Mouse (Mus musculus) ES-E14 (cell line): ENCODE measurements at regions not wholly inside any gene's neighbourhood (a gene's known extent, or its start where the extent isn't known, plus 50 kb on each side); places are given as distances from the start of the nearest gene placed in this dataset.

Source experiments
- MAFK ChIP-seq: IDR thresholded peaks from 2 replicates; pipeline ENCODE4 v1.6.1; 2014; ENCODE audit warnings: mild to moderate bottlenecking, low read depth, low read length, inconsistent platforms; ENCODE audit not compliant: insufficient read depth
- ZNF384 ChIP-seq: IDR thresholded peaks from 2 replicates; pipeline ENCODE4 v1.6.1; 2012; ENCODE audit warnings: low read depth, low read length, inconsistent platforms

- no peak for TF ChIP-seq MAFK
- TF ChIP-seq ZNF384 = no peak
Observed at GRCm38 (mm10) chr10:46072550-46073470, 495.2 kb downstream of the Hace1 start.
